Mouse (Mus musculus): ENCODE results near the gene Fam160a1.

Gene Fam160a1

GRCm38 (mm10) chr3:85679960-85680359 lies 137.1 kb downstream of the Fam160a1 start:
- no peak for DNase-seq (ENCODE audit: low spot score)

- no peak for DNase-seq (ENCODE audit: low spot score)
Measured at GRCm38 (mm10) chr3:85679312-85679933, 137.7 kb downstream of the Fam160a1 start.

GRCm38 (mm10) chr3:85677952-85678351 lies 139.1 kb downstream of the Fam160a1 start:
- no peak for DNase-seq (ENCODE audit: low spot score)

GRCm38 (mm10) chr3:85677133-85677532 lies 140.0 kb downstream of the Fam160a1 start:
- DNase-seq (ENCODE audit: low spot score) = no peak

GRCm38 (mm10) chr3:85669844-85670243 lies 147.2 kb downstream of the Fam160a1 start:
- DNase-seq (ENCODE audit: low spot score) = no peak

- no peak for DNase-seq (ENCODE audit: low spot score)
Measured at GRCm38 (mm10) chr3:85667683-85668082, 149.4 kb downstream of the Fam160a1 start.

GRCm38 (mm10) chr3:85666736-85667135 lies 150.4 kb downstream of the Fam160a1 start:
- DNase-seq (ENCODE audit: low spot score) = no peak

- DNase-seq (ENCODE audit: low spot score) = no peak
Measured at GRCm38 (mm10) chr3:85666166-85666565, 150.9 kb downstream of the Fam160a1 start.

- no peak for DNase-seq (ENCODE audit: low spot score)
Measured at GRCm38 (mm10) chr3:85664591-85665171, 152.4 kb downstream of the Fam160a1 start.

- DNase-seq (ENCODE audit: low spot score) = no peak
Measured at GRCm38 (mm10) chr3:85663826-85664225, 153.3 kb downstream of the Fam160a1 start.

- DNase-seq (ENCODE audit: low spot score) = no peak
Measured at GRCm38 (mm10) chr3:85661926-85662813, 154.9 kb downstream of the Fam160a1 start.

- DNase-seq (ENCODE audit: low spot score) = no peak
Measured at GRCm38 (mm10) chr3:85659681-85660080, 157.4 kb downstream of the Fam160a1 start.

GRCm38 (mm10) chr3:85655538-85655937 lies 161.6 kb downstream of the Fam160a1 start:
- DNase-seq (ENCODE audit: low spot score) = no peak

GRCm38 (mm10) chr3:85652727-85653665 lies 164.1 kb downstream of the Fam160a1 start:
- no peak for DNase-seq (ENCODE audit: low spot score)

- DNase-seq (ENCODE audit: low spot score) = no peak
Measured at GRCm38 (mm10) chr3:85649176-85649575, 167.9 kb downstream of the Fam160a1 start.

GRCm38 (mm10) chr3:85645517-85646004 lies 171.5 kb downstream of the Fam160a1 start:
- DNase-seq (ENCODE audit: low spot score) = no peak

- DNase-seq (ENCODE audit: low spot score) = no peak
Measured at GRCm38 (mm10) chr3:85644814-85645213, 172.3 kb downstream of the Fam160a1 start.

- DNase-seq (ENCODE audit: low spot score) = no peak
Measured at GRCm38 (mm10) chr3:85641751-85642150, 175.3 kb downstream of the Fam160a1 start.

- no peak for DNase-seq (ENCODE audit: low spot score)
Measured at GRCm38 (mm10) chr3:85636716-85637447, 180.2 kb downstream of the Fam160a1 start.

- DNase-seq (ENCODE audit: low spot score) = no peak
Measured at GRCm38 (mm10) chr3:85635591-85635990, 181.5 kb downstream of the Fam160a1 start.

GRCm38 (mm10) chr3:85635126-85635419 lies 182.0 kb downstream of the Fam160a1 start:
- no peak for DNase-seq (ENCODE audit: low spot score)
